Mouse (Mus musculus): ENCODE results near the gene Gng12. TPM values are rescaled to one million over a fixed set of nuclear protein-coding genes. Genes with fewer than 3 reads are reported as not detected.

The Gng12 gene
- polyA plus RNA-seq, 1 experiment from 2014 or later, result 51.7 TPM

- no peak overlapping the region for H3K4me3 ChIP-seq
- ATAC-seq (ENCODE audit: extremely low read depth, insufficient number of reproducible peaks, low FRiP score, low TSS enrichment), result no peak
- H3K36me3 ChIP-seq, result no peaks in the 10 kb centered on the region
- no peaks in the 10 kb centered on the region for H3K9me3 ChIP-seq
- WGBS, result 85% methylated on average over 4 of the region's 4 CpGs
- 0 out of 2 replicates have a peak, but pooled peaks cover 2% of the 10 kb centered on the region for H3K4me1 ChIP-seq
- no peak overlapping the region for H3K4me2 ChIP-seq
- H3K27ac ChIP-seq (replicated peaks), result no peak overlapping the region
- H3K27me3 ChIP-seq (replicated peaks), result no peaks in the 10 kb centered on the region
- H3K9ac ChIP-seq, result no peak overlapping the region
Measured at GRCm38 (mm10) chr6:66920786-66921185, 24.6 kb downstream of the Gng12 start.

DNA sequence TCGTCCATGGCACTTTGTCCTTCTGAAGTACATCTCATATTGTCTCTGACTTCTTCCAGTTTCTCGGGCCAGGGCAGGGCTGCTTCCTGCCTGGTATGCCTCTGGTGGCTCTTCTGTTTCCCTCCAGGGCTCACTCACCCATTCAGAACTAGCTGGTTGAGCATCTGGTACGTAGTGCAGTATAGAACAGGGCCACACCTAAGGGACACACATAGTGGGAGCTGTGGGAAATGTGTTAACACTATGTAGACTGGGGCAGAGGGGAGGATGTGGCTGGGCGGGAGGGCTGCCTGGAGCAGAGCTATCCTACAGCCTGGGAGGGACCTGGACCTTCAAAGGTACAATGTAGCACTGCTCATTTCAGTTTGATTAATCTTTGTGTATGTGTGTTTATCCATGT, 25.6 kb downstream of the Gng12 start:
- H3K4me2 ChIP-seq, result no peak overlapping the region
- H3K9ac ChIP-seq, result no peak overlapping the region
- H3K4me1 ChIP-seq, result peaks cover 6% of the 10 kb centered on the region; the same call in 1 of the 2 replicates
- H3K9me3 ChIP-seq, result no peaks in the 10 kb centered on the region
- no peak overlapping the region for H3K4me3 ChIP-seq
- WGBS, result 80% methylated on average over 4 of the region's 4 CpGs
- ATAC-seq (ENCODE audit: extremely low read depth, insufficient number of reproducible peaks, low FRiP score, low TSS enrichment), result no peak
- H3K36me3 ChIP-seq, result no peaks in the 10 kb centered on the region
- no peak overlapping the region for H3K27ac ChIP-seq (replicated peaks)
- H3K27me3 ChIP-seq (replicated peaks), result no peaks in the 10 kb centered on the region

- Histone ChIP-seq H3K9ac (no peak overlapping the region), H3K9me3 (no peaks in the 10 kb centered on the region), H3K4me1 (peaks cover 9% of the 10 kb centered on the region; the same call in 1 of the 2 replicates), H3K4me3 (no peak overlapping the region), H3K27me3 (replicated peaks) (no peaks in the 10 kb centered on the region), H3K36me3 (no peaks in the 10 kb centered on the region), H3K27ac (replicated peaks) (no peak overlapping the region), H3K4me2 (no peak overlapping the region)
- WGBS, result 84% methylated on average over 7 of the region's 7 CpGs
- no peak for ATAC-seq (ENCODE audit: extremely low read depth, insufficient number of reproducible peaks, low FRiP score, low TSS enrichment)
Measured at GRCm38 (mm10) chr6:66922501-66922900, 26.3 kb downstream of the Gng12 start.

DNA sequence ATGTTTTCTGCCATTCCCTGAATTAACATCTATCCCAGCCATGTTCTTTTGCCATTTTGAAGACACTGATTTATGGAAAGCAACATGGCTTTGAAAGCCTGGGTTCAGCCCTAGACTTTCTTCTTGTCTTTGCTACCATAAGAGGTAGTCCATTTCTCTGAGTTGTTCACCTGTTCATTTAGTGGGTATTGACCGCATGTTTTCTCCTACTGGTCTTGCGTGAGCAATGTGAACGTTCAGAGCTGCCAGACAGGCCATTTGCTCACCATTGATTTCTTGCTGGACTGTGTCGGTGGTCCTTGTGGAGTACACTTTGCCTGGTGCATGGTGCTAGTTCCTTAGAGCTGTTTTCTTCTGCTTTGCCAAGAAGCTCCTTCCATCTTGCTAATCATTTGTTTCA, 27.7 kb downstream of the Gng12 start:
- H3K27ac ChIP-seq (replicated peaks), result no peak overlapping the region

DNA sequence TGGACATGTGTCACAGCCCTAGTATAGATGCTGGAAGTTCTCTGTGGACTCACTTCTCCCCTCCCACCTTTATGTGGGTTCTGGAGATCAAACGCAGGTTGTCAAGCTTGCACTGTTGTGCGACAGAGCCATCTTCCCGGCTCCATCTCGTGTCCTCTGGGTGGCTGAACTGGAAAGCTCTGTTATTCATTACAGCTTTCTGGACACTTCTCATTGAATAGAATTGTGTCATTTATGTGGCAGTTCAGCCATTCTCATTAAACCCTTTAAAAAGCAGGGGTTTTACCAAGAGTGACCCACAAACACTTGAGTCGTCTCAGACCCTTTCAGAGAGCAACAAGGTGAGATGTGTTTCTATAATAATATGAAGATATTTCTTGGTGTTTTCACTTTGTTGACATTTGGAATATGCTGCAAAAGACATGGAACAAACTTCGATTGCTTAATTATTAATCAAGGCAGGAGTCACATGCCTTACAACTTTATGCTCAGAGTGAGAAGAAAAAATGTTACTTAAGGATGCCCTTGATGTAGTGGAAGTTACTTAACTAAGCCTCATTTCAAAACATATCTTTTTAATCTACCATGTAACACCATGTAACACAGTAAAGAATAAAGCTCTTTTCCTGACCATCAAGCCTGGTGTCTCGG, 28.2 kb downstream of the Gng12 start:
- no peak overlapping the region for H3K27ac ChIP-seq (replicated peaks)
- WGBS, result 82% methylated on average over 7 of the region's 7 CpGs
- no peaks in the 10 kb centered on the region for H3K27me3 ChIP-seq (replicated peaks)
- no peak for ATAC-seq (ENCODE audit: extremely low read depth, insufficient number of reproducible peaks, low FRiP score, low TSS enrichment)
- H3K9me3 ChIP-seq, result no peaks in the 10 kb centered on the region
- no peak overlapping the region for H3K4me2 ChIP-seq
- no peak overlapping the region for H3K9ac ChIP-seq
- peaks cover 11% of the 10 kb centered on the region; the same call in 1 of the 2 replicates for H3K4me1 ChIP-seq
- H3K36me3 ChIP-seq, result no peaks in the 10 kb centered on the region
- no peak overlapping the region for H3K4me3 ChIP-seq

More for the DNA sequence above, 27.7 kb downstream of the Gng12 start:
- ATAC-seq (ENCODE audit: extremely low read depth, insufficient number of reproducible peaks, low FRiP score, low TSS enrichment), result no peak
- no peaks in the 10 kb centered on the region for H3K9me3 ChIP-seq
- 83% methylated on average over 4 of the region's 4 CpGs for WGBS
- H3K36me3 ChIP-seq, result no peaks in the 10 kb centered on the region
- H3K4me1 ChIP-seq, result peaks cover 11% of the 10 kb centered on the region; the same call in 1 of the 2 replicates
- no peak overlapping the region for H3K4me2 ChIP-seq
- no peaks in the 10 kb centered on the region for H3K27me3 ChIP-seq (replicated peaks)
- H3K4me3 ChIP-seq, result no peak overlapping the region
- no peak overlapping the region for H3K9ac ChIP-seq

DNA sequence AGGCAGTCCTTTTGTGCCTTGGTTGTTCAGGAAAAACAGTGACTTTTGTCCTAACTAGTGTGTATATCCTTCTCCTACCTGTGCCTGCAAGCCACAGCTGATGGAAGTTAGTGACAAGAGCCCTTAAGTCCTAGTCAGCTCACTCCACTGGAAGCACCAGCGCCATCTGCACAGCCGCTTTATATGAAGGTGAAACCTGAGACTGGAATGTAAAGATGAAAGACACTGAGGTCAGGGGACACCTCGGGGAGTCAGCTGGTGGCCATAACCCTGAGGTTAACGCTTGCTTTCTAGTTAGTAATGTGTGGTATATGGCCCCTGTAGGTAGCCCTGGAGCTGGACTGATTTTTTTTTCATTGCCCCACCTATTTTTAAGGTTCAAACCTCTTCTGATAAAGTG, 30.1 kb downstream of the Gng12 start:
- ATAC-seq (ENCODE audit: extremely low read depth, insufficient number of reproducible peaks, low FRiP score, low TSS enrichment), result no peak
- Histone ChIP-seq H3K4me3 (no peak overlapping the region), H3K9ac (no peak overlapping the region), H3K27me3 (replicated peaks) (no peaks in the 10 kb centered on the region), H3K36me3 (no peaks in the 10 kb centered on the region), H3K27ac (replicated peaks) (no peak overlapping the region), H3K9me3 (no peaks in the 10 kb centered on the region), H3K4me2 (no peak overlapping the region), H3K4me1 (peaks cover 11% of the 10 kb centered on the region; the same call in 1 of the 2 replicates)
- 30% methylated on average over 4 of the region's 4 CpGs for WGBS

GRCm38 (mm10) chr6:66928972-66929645, 32.9 kb downstream of the Gng12 start:
- Histone ChIP-seq H3K36me3 (no peaks in the 10 kb centered on the region), H3K9ac (no peak overlapping the region), H3K4me3 (no peak overlapping the region), H3K4me2 (no peak overlapping the region), H3K4me1 (peaks cover 11% of the 10 kb centered on the region; the same call in 1 of the 2 replicates), H3K27me3 (replicated peaks) (no peaks in the 10 kb centered on the region), H3K27ac (replicated peaks) (no peak overlapping the region), H3K9me3 (no peaks in the 10 kb centered on the region)
- WGBS, result 70% methylated on average over 2 of the region's 2 CpGs
- ATAC-seq (ENCODE audit: extremely low read depth, insufficient number of reproducible peaks, low FRiP score, low TSS enrichment), result no peak

- Histone ChIP-seq H3K9me3 (no peaks in the 10 kb centered on the region), H3K4me2 (no peak overlapping the region), H3K4me1 (peaks cover 11% of the 10 kb centered on the region; the same call in 1 of the 2 replicates), H3K9ac (no peak overlapping the region), H3K4me3 (no peak overlapping the region), H3K27me3 (replicated peaks) (no peaks in the 10 kb centered on the region), H3K36me3 (no peaks in the 10 kb centered on the region), H3K27ac (replicated peaks) (no peak overlapping the region)
- WGBS, result 47% methylated on average over 7 of the region's 7 CpGs
- no peak for ATAC-seq (ENCODE audit: extremely low read depth, insufficient number of reproducible peaks, low FRiP score, low TSS enrichment)
Measured at GRCm38 (mm10) chr6:66929694-66930093, 33.5 kb downstream of the Gng12 start.

DNA sequence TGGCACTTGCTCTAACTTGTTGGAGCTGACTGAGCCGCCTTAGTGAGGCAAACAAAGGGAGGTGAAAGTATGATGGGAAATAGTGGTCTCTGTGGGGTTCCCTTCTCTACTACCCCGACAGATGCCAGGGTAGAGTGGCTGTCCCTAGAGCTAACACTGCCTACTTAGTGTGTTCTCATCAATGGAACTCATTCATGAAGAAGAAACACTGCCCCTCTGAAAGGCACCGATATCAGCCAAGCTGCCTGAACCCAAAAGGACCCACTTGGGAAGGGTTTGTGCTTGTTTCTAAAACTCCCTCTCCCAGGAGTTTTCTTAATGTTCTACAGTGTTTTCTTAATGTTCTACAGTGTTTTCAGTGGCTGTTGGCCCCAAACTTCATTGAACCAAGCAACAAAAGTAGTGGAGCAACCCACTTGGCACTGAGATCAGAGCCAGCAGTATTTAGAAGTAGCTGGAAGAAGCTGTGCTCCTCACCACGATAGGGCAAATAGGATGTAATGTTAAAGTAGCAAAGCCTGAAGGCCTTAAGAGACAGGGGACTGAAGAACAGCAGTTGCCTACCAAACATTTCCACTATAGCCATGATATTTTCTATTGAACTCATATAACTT, 36.1 kb downstream of the Gng12 start:
- Histone ChIP-seq H3K4me1 (0 out of 2 replicates have a peak, but pooled peaks cover 3% of the 10 kb centered on the region), H3K27ac (replicated peaks) (no peak overlapping the region), H3K4me2 (no peak overlapping the region), H3K4me3 (no peak overlapping the region), H3K9me3 (no peaks in the 10 kb centered on the region), H3K36me3 (no peaks in the 10 kb centered on the region), H3K27me3 (replicated peaks) (no peaks in the 10 kb centered on the region), H3K9ac (no peak overlapping the region)
- 80% methylated on average over 4 of the region's 4 CpGs for WGBS
- no peak for ATAC-seq (ENCODE audit: extremely low read depth, insufficient number of reproducible peaks, low FRiP score, low TSS enrichment)

GRCm38 (mm10) chr6:66940656-66941235, 44.5 kb downstream of the Gng12 start:
- peaks cover 38% of the 10 kb centered on the region for H3K4me1 ChIP-seq
- no peak overlapping the region for H3K4me3 ChIP-seq
- ATAC-seq (ENCODE audit: extremely low read depth, insufficient number of reproducible peaks, low FRiP score, low TSS enrichment), result no peak
- H3K27ac ChIP-seq (replicated peaks), result no peak overlapping the region
- 54% methylated on average over 7 of the region's 7 CpGs for WGBS
- no peak overlapping the region for H3K9ac ChIP-seq
- H3K27me3 ChIP-seq (replicated peaks), result no peaks in the 10 kb centered on the region
- no peak overlapping the region for H3K4me2 ChIP-seq
- H3K9me3 ChIP-seq, result no peaks in the 10 kb centered on the region
- H3K36me3 ChIP-seq, result no peaks in the 10 kb centered on the region

- H3K9ac ChIP-seq, result no peak overlapping the region
- no peak for ATAC-seq (ENCODE audit: extremely low read depth, insufficient number of reproducible peaks, low FRiP score, low TSS enrichment)
- no peak overlapping the region for H3K4me3 ChIP-seq
- no peaks in the 10 kb centered on the region for H3K27me3 ChIP-seq (replicated peaks)
- peaks cover 38% of the 10 kb centered on the region for H3K4me1 ChIP-seq
- H3K27ac ChIP-seq (replicated peaks), result no peak overlapping the region
- H3K4me2 ChIP-seq, result no peak overlapping the region
- H3K9me3 ChIP-seq, result no peaks in the 10 kb centered on the region
- no peaks in the 10 kb centered on the region for H3K36me3 ChIP-seq
- 55% methylated on average over 6 of the region's 6 CpGs for WGBS
Measured at GRCm38 (mm10) chr6:66941792-66942191, 45.6 kb downstream of the Gng12 start.
